Mouse (Mus musculus): ENCODE measurements around the gene Cops4. TPM values are rescaled to one million over a fixed set of nuclear protein-coding genes. Genes with fewer than 3 reads are reported as not detected.

Cops4 gene
- total RNA-seq (2014; fragmentation: Nextera tagmentation) (72.0 and 81.7 TPM in 2 replicates), total RNA-seq (2017) (147 and 155 TPM in 2 replicates)

- peak; percentile 98 for ATAC-seq (replicated peaks; ENCODE audit: poor library complexity, severe bottlenecking)
Observed at GRCm38 (mm10) chr5:100518049-100519026, at the start of gene Cops4. TSS of gene Cops4 (plus strand) at chr5:100518309.

DNA sequence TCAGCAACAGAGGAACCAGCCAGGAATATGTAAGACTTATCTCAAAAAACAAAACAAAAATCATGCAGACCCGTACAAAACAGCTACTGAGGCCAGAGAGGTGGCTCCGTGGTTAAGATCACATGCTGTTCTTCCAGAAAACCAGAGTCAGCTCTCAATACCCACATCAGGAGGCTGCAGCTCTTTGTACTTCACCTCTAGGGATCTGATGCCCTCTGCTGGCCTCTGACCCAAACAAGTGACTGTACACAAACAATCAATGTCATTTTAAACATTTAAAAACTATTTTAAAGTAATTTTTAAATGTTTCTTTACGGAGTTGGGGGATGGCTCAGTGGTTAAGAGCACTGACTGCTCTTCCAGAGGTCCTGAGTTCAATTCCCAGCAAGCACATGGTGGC, 41.8 kb upstream of the Cops4 start:
- no peak for ATAC-seq (replicated peaks; ENCODE audit: poor library complexity, severe bottlenecking)

- ATAC-seq (replicated peaks; ENCODE audit: poor library complexity, severe bottlenecking): peak; percentile 84
Observed at GRCm38 (mm10) chr5:100477604-100478003, 40.5 kb upstream of the Cops4 start.

DNA sequence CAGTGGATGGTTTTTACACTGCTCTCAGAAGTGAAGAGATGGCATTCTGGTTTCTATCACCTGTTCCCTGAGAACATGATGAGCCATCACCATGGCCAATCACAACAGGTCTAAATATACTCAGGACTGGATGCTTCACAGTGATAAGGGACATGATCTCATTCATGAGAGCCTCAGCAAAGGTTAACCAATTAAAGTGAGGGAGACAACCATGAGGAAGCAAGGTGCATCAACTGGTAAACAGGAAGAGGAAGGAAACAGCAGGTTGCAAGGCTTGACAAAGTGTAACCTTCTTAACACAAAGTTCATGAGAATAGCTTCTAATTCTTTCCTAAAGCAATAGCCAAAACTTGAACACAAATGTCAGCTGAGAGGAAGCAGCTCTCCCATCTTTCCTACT, 34.5 kb upstream of the Cops4 start:
- ATAC-seq (replicated peaks; ENCODE audit: poor library complexity, severe bottlenecking): no peak

DNA sequence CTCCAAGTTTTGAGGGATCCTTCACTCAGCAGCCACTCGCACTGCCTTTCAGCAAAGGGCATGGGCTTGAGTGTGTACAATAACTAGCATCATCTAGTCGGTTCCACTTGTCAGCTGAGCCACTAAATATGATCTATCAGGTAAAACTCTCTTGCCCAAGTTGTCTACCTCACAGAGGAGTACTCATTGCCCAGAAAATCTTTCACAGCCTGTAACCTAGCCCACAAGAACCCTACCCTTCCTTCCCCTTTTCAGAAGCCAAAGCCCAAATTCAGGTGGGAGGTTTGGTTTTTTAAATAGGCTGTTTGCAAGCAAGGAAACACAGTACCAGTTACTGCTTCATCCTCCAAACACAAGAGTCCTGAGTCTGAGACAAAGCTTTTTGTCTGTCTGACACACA, 31.0 kb upstream of the Cops4 start:
- ATAC-seq (replicated peaks; ENCODE audit: poor library complexity, severe bottlenecking): peak; percentile 56

DNA sequence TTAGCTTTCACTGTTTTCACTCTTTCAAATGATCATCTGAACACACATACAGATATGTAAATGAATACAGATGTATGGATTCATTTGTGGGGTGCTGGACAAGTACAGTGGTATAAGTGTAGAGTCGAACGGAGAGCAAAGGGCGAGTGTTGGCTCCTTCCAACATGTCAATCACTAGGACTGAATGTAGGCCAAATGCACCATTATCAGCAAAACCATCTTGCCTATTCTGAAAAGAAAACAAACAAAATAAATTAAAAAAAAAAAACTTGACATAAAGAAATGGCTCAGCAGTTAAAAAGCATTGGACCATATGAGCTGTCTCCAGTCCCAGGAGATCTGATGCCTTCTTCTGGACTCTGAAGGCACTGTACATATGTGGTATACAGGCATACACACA, 29.9 kb upstream of the Cops4 start:
- ATAC-seq (replicated peaks; ENCODE audit: poor library complexity, severe bottlenecking): no peak

DNA sequence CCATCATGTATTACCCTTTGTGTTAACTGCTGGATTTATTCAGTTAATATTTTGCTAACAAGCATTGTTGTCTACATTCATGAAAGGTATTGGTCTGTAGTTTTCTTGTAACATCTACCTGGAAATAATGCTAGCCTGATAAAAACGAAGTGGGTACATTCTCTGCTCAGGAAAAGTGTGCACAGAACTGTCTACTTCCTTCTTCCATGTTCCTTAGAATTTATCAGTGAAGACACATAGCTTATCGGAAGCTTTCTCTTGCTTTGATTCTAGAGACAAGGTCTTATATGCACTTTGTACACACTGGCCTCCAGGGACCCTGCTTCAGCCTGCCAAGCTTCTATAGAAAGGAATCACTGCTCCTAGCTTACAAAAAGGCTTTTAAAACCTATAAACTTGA, 28.8 kb upstream of the Cops4 start:
- ATAC-seq (replicated peaks; ENCODE audit: poor library complexity, severe bottlenecking): no peak

- ATAC-seq (replicated peaks; ENCODE audit: poor library complexity, severe bottlenecking): no peak
Observed at GRCm38 (mm10) chr5:100491704-100492103, 26.4 kb upstream of the Cops4 start.

GRCm38 (mm10) chr5:100498436-100499180, 19.5 kb upstream of the Cops4 start:
- ATAC-seq (replicated peaks; ENCODE audit: poor library complexity, severe bottlenecking): peak; percentile 76

- no peak for ATAC-seq (replicated peaks; ENCODE audit: poor library complexity, severe bottlenecking)
Observed at GRCm38 (mm10) chr5:100499243-100499642, 18.9 kb upstream of the Cops4 start.

DNA sequence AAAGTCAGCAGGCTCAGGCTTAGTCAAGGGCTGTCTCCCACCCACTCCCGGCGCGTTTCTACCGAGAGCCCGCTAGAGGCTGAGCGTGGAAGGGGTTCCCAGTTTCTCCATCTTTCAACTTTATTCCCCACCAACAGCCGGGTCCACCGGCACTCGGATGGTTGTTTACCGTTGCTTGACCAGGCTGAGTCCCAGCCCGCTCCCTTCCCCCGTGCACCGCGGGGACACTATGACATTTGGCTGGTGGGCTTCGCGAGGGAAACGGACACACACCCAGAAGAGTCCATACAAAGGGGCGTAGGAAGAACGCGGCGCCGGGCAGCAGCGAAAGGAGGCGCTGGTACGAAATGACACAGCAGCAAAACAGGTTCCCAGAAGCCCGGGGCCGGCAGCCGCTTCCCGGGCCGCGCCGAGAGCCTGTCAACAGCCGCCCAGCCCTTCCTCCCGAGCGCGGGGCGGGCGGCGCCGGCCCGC, 18.2 kb upstream of the Cops4 start:
- peak; percentile 26 for ATAC-seq (replicated peaks; ENCODE audit: poor library complexity, severe bottlenecking)

GRCm38 (mm10) chr5:100500458-100500961, 17.6 kb upstream of the Cops4 start, which contains the start of gene Lin54:
TSS of gene Lin54 (minus strand) at chr5:100500639.
- peak; percentile 73 for ATAC-seq (replicated peaks; ENCODE audit: poor library complexity, severe bottlenecking)

- no peak for ATAC-seq (replicated peaks; ENCODE audit: poor library complexity, severe bottlenecking)
Observed at GRCm38 (mm10) chr5:100501267-100501666, 16.8 kb upstream of the Cops4 start.

DNA sequence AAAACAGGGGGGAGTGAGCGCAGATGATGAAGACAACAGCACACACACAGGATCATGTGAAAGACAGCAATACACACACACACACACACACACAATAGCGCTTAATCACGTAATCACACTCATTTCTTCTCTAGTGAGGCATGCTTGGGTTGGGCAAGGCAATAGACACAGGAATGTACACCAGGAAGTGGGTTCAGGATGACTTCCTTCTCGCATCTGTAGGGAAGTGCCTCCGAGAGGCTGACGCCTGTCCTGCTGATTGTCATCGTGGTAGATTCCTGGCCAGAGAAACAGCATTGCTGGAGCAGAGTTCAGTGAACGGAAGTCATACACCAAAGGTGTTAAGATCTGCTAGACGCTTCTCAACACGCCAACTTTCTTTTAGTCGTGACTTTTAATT, 8.9 kb upstream of the Cops4 start:
- peak; percentile 98 for ATAC-seq (replicated peaks; ENCODE audit: poor library complexity, severe bottlenecking)

DNA sequence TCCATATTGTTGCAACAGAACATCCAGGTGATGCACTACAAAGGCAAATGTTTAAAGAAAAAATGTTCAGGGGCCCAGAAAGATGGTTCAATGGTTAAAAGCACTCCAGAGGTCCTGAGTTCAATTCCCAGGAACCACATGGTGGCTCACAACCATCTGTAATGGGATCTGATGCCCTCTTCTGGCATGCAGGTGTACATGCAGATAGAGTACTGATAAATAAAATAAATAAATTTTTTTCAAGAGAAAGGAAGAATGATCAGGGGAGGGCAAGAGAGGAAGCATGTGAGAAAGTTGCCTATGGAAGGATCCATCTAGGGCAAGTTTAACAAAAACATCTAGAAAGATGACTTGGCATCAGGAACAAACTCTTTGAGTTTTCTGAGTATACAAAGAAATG, 5.5 kb upstream of the Cops4 start:
- ATAC-seq (replicated peaks; ENCODE audit: poor library complexity, severe bottlenecking): no peak

DNA sequence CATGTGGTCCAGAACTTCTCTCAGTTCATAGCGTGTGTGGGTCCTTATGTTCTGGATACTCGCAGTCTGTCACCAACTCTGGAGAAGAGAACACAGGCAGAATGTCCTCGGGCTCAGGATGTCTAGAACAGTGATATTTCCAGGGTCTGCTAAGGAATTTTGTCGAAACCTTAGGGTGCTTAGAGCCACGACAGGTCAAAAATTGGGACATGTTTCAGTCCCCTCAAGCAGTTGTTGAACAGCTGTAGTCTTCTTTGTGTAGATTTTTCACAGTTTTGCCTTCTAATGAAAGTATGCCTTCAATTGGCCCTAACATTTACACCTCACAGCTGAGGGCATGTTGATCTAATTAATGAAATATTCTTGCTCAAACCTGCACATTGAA, 910 bp downstream of the Cops4 start:
- no peak for ATAC-seq (replicated peaks; ENCODE audit: poor library complexity, severe bottlenecking)

DNA sequence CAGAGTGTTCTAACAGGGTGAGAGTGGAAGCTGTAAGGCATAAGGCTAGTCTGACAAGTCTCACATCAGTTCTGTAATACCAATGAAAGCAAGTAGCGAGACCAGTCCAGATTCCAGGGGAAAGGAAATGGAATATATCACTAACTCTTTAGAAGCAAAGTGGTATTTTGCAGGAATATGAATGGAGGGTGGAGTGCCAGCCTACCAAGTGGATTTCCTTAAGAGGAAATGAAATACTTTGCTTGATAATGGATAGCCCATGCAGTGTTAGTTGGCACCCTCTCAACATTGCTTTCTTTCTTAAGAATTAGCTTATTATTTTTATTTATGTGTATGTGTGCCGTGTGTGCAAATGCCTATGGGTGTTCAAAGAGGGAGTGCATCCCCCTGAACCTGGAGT, 2.1 kb downstream of the Cops4 start:
- no peak for ATAC-seq (replicated peaks; ENCODE audit: poor library complexity, severe bottlenecking)

GRCm38 (mm10) chr5:100523331-100523730, 5.2 kb downstream of the Cops4 start:
- no peak for ATAC-seq (replicated peaks; ENCODE audit: poor library complexity, severe bottlenecking)

GRCm38 (mm10) chr5:100524921-100525320, 6.8 kb downstream of the Cops4 start:
- ATAC-seq (replicated peaks; ENCODE audit: poor library complexity, severe bottlenecking): no peak

DNA sequence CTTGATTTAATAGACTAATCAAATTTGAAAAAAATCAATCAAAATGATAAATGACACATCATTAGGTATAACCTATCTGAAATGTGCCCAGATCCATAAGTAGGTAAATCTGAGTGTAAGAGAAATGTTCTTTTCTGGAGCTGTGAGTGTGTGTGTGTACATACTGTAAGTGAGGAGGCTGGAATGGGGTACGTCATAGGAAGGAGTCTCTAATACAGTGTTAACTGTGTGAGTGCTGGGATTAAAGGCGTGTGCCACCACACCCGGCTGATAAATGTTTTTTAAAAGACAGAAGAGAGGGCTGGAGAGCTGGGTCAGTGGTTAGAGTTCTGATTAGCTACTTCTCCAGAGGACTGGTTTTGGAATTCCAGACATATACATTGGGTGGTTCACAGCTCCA, 7.5 kb downstream of the Cops4 start:
- peak; percentile 31; the same call in 1 of the 2 replicates for ATAC-seq (replicated peaks; ENCODE audit: poor library complexity, severe bottlenecking)

DNA sequence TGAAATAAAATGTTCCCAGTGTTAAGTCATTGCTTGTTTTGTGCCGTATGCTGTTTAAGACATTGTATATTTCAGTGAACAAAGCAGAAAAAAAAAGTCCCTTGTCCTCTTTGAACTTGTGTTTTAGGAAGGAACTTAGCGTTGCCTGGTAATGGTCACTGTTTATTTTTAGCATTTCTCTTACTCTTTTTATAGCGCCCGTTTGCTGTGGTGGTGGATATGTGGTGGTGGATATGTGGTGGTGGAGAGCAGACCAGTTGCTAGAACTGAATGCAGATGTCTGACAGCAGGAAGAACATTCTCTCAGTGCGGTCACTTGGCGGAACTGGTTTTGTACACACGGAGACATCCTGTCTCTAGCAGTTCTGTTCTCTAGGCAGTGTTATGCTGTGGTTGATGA, 8.1 kb downstream of the Cops4 start:
- peak; percentile 98 for ATAC-seq (replicated peaks; ENCODE audit: poor library complexity, severe bottlenecking)
